Mouse (Mus musculus): Measurements from ENCODE around the gene Tmem200c. TPM values are rescaled to one million over a fixed set of nuclear protein-coding genes. Genes with fewer than 3 reads are reported as not detected.

The Tmem200c gene
- polyA plus RNA-seq (2012; rRNA removed): 3.2 and 4.5 TPM in 2 replicates

- no peak for DNase-seq (ENCODE audit: low spot score)
Observed at GRCm38 (mm10) chr17:68826323-68826722, at the start of gene Tmem200c. Gene Tmem200c (plus strand): TSS chr17:68826623.

GRCm38 (mm10) chr17:68793741-68794140 lies 32.7 kb upstream of the Tmem200c start:
- DNase-seq (ENCODE audit: low spot score): no peak

DNA sequence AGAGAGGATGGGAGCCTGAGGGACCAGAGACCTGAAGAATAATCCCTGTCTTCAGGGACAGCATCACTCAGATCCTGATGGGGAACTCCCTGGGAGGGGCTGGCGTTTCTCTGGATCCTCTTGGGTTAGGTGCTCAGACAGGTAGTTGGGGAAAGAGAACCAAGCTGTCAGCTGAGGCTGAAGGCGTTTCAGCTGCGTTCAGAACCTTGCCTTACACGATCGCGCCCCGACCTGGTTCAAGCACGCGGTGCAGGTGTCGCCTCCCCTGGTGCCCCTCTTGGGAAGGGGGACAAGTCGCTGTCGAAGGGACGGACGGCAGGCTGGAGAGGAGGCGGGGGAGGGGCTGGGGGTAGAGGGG lies 10.2 kb downstream of the Tmem200c start:
- DNase-seq (ENCODE audit: low spot score): no peak

DNA sequence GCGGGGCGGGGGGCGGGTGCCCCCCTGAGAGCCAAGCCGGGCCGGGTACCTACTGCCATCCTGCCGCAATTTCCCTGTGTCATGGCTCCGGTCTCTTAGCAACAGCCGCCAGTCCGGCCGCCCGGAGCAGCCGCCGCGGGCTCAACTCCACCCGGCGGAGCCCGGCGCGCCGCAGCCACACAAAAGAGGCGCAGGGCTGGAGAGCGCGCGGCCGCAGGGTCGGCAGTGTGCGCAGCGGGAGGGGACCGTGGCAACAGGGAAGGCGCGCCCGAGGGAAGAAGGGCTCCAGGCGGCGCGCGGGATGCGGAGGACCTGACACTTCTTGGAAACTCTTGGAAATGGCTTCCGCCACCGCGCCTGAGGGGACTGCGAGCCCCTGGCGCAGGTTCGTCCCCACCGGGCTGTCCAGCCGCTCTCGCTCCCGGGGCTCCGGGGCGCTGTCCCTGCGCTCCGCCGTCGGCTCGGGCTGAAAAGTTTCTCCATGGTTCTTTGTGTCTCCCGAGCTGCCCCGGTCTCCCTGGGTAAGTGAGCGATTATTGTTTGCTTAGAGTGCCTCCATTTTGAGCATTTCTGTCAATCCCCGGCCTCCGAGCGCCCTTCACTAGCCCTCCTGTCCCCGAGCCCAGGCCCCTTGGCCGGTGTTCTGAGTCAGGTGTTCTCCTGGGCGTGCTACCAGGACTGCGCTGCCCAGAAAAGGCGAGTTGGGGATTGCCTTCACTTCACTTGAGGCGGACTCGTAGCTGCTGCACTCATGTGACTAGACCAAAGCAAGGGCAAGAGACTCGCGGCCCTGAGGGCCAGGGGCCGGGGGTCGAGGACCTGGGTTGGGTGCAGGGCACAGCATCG lies 10.8 kb downstream of the Tmem200c start:
- DNase-seq (ENCODE audit: low spot score): peak; percentile 32

GRCm38 (mm10) chr17:68837859-68838194 lies 11.4 kb downstream of the Tmem200c start:
- DNase-seq (ENCODE audit: low spot score): no peak

- no peak for DNase-seq (ENCODE audit: low spot score)
Observed at GRCm38 (mm10) chr17:68839888-68840571, 13.6 kb downstream of the Tmem200c start.

- DNase-seq (ENCODE audit: low spot score): no peak
Observed at GRCm38 (mm10) chr17:68840572-68840939, 14.1 kb downstream of the Tmem200c start.

- peak; percentile 59 for DNase-seq (ENCODE audit: low spot score)
Observed at GRCm38 (mm10) chr17:68841097-68841891, 14.9 kb downstream of the Tmem200c start.

DNA sequence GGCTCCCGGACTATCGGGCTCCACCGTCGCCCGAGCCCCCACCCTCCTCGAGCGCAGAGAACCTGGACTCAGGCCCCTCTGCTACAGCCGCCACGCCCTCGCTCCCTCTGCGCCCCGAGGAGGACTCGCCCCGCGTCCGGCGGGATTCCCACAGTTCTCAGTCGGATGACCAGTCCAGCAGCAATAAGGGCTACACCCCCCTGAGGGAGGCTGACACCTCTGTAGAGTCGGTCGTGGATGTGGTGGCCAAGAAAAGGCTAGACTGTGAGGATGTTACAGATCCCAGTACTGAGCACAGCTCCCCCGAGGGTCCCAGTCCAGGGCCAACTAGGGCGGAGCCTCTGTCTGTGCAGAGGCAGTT lies 15.4 kb downstream of the Tmem200c start:
- DNase-seq (ENCODE audit: low spot score): no peak

GRCm38 (mm10) chr17:68845931-68846330 lies 19.5 kb downstream of the Tmem200c start:
- DNase-seq (ENCODE audit: low spot score): no peak

DNA sequence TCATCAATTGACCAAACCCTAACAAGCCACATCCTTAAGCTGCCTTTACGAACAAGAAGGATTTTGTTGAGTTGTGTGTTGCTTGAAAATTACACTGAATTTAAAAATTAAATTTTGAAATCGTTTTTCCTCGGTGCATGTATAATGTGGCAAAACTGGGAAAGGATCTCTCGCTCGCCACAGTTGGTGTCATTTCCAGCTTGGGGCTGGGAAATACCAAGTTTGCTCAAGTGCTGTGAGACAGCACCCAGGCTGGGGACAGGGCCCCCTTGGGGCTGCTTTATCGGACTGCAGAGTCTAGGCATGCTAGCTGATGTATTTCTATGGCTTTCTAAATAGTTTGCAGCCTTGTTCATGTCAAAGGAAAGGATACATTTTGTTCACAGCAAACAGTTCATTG lies 22.3 kb downstream of the Tmem200c start:
- DNase-seq (ENCODE audit: low spot score): no peak

DNA sequence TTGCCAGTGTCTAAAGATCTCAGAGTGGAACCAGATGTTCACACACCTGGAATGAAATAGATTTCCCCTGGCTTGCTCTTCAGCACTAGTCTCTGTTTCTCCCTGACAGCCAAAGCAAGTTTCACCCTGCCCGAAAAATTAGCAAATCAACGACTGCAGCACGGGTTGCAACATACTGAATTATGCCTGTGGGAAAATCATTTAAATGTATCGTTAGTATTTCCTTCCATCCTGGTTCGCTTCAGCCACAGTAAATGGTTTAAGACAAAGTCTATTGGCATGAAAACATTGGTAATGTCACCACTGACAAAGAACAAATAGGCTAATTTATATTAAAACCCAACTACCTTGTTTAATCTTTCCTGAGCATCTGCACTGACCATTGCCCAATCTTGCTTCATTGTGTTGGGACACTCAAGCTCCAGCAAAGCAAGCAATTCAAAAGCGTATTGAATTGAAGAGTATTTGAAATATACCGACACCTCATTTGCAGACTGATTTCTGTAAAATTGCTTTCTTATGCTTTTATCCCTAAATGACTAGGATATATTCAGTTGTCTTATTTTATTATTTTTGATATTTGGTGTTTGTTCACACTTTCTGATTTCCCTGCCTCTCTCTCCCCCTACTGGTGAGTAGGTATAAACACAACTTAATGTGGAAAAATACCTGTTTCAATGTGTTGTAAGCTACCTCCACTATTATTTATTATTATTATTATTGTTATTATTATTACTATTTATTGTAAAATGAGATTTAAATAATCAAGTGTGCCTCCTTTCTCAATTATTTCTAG lies 25.9 kb downstream of the Tmem200c start:
- no peak for DNase-seq (ENCODE audit: low spot score)

- DNase-seq (ENCODE audit: low spot score): no peak
Observed at GRCm38 (mm10) chr17:68864175-68864574, 37.8 kb downstream of the Tmem200c start.

GRCm38 (mm10) chr17:68868439-68868838 lies 42.0 kb downstream of the Tmem200c start:
- no peak for DNase-seq (ENCODE audit: low spot score)

DNA sequence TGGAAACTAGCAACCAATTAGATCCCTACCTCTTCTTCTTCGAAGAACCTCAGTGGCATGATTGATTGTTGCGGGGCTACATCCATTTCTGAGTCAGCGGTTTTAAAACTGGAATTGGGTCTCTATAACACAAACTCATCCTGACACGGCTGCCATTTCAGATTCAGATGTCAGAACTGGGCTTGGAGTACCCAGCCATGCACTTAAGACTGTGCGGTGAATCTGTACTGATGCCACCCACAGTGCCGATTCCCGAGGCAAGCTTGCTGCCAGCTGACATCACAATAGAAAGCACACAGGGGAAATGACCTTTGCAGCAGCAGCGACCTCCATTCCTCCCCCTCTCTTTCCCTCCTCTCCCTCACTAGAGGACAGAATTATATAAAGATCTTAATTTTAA lies 47.6 kb downstream of the Tmem200c start:
- no peak for DNase-seq (ENCODE audit: low spot score)

DNA sequence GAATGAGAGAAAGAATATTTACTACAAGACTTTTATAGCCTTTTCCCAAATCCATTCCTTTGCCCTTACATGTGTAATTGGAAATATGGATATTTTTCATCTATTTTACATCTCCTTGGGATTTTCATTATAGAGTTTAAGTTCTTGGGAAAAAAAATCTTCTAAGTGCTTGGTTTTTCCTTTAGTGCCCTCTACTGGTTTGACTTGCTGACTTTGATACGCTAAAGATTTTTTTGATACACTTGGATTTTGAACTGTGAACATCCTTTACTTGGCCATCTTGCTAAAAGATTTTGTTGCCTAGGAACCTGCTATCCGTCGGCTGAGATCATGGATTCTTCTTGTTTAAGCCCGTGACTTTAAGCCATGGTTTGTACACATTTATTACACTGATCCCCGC lies 48.8 kb downstream of the Tmem200c start:
- no peak for DNase-seq (ENCODE audit: low spot score)

DNA sequence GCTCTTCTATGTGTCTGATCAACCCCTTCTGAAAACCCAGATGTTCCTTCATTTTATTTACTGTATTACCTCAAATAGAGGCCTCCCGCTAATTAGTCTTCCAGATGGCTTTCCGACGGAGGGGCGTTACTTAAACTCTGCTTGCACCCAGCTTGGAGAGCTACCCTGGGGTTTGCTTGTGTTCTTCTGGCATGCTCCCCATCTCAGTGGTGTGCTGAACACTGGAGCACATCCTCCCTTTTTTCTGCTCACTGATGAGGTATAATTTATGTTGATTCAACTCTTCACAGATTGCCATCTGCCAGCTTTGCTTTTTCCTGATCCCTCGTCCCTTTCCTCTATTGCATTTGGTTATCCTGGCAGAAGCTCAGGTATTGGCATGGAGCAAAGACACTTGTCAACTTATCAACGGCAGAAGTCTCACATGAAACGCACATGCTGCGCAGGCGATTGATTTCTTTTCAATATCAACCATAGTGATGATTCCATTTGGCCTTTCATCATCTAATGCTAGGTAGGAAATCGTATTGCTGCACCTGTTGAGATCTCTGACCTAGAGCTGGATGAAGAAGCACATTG lies 49.6 kb downstream of the Tmem200c start:
- no peak for DNase-seq (ENCODE audit: low spot score)

- peak; percentile 18 for DNase-seq (ENCODE audit: low spot score)
Observed at GRCm38 (mm10) chr17:68881725-68882524, 55.5 kb downstream of the Tmem200c start.

GRCm38 (mm10) chr17:68883474-68884083 lies 57.2 kb downstream of the Tmem200c start:
- DNase-seq (ENCODE audit: low spot score): no peak

- DNase-seq (ENCODE audit: low spot score): no peak
Observed at GRCm38 (mm10) chr17:68890672-68891071, 64.2 kb downstream of the Tmem200c start.

Measured in urinary bladder, adult 2 months (tissue).